Comparison of ENCODE assay signal across 8 mouse cellular contexts in the genomic region with DNA sequence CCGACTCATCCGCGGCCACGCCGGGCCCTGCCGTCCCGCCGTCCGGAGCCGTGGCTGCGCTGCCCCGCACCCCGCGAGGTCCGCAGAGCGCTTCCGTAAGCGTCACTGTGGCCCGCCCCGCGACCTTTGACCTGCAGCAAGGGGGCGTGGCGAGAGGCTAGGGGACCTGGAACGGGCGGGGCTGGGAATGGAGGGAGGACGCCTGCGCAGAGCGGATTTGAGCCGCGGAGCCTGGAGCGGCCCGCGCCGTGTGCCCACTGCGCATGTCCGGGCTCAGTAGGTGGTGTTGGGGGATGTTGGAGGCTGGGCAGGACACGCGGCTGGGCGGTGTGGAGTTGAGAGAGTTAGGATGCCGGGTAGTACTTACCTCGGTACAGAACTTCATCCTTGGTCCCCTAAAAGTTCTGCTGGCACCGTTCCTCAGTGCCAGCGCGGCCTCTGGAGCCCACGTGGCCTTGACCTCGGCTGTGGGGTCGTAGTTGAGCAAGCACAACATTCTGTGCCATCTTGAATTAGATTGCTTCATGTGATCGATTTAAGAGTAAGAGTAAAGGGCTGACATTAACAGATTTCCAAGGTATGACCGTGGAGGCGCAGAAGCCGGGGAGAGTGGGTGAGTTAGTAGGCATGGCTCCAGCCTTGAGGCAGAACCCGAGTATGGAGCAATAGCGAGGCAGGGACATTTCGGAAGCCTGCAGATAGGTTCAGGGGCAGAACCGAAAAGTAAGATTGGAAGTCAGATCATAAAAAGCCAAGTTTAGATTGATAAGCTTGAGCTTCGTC. TPM values are rescaled to one million over a fixed set of nuclear protein-coding genes. Genes with fewer than 3 reads are reported as not detected.
DNase-seq lines count a peak whose midpoint lies in the region; ATAC-seq and TF ChIP-seq lines count a peak whose summit lies in the region.

TSS of gene Otulin (minus strand) at position 93 of the 783 bp plus-strand sequence.

- H3K27me3 ChIP-seq in hindbrain, embryonic 10.5 days (ENCODE audit: insufficient read depth, poor library complexity, severe bottlenecking): no peaks in the 10 kb centered on the region
- H3K27me3 ChIP-seq in lung, postnatal 0 days (replicated peaks; ENCODE audit: insufficient read depth, low read length): no peaks in the 10 kb centered on the region

- H3K4me3 ChIP-seq in hindbrain, embryonic 10.5 days: peak within 1 kb of the TSS; percentile 82
- peak within 1 kb of the TSS; percentile 95 for H3K4me3 ChIP-seq in lung, postnatal 0 days (ENCODE audit: low read depth, low read length)

- peaks cover 24% of the 10 kb centered on the region for H3K4me1 ChIP-seq in hindbrain, embryonic 10.5 days (replicated peaks)
- peaks cover 6% of the 10 kb centered on the region; the same call in 1 of the 2 replicates for H3K4me1 ChIP-seq in lung, postnatal 0 days (ENCODE audit: insufficient read depth, low read depth, low read length)

- H3K36me3 ChIP-seq in hindbrain, embryonic 10.5 days: peaks cover 15% of the 10 kb centered on the region
- H3K36me3 ChIP-seq in lung, postnatal 0 days (ENCODE audit: insufficient read depth, low read length): no peaks in the 10 kb centered on the region

- H3K27ac ChIP-seq in hindbrain, embryonic 10.5 days: peak within 1 kb of the TSS; percentile 91
- H3K27ac ChIP-seq in lung, postnatal 0 days (ENCODE audit: low read length): peak within 1 kb of the TSS; percentile 75

- peak within 1 kb of the TSS; percentile 70 for H3K4me2 ChIP-seq in lung, postnatal 0 days (replicated peaks; ENCODE audit: low read depth, low read length)

- DNase-seq in MN1 (ENCODE audit: low spot score): peak; percentile 96
- peak; percentile 98 for DNase-seq in cerebellum, adult 9-10 months
- DNase-seq in hindbrain, embryonic 10.5 days (ENCODE audit: low spot score): peak; percentile 98
- peak; percentile 98 for DNase-seq in layer of hippocampus, adult 9-11 months
- peak; percentile 98 for DNase-seq in lung, postnatal 0 days (ENCODE audit: low spot score)
- DNase-seq in ovary, postnatal 14 days (ENCODE audit: low spot score): peak; percentile 99
- DNase-seq in thymus, postnatal 14 days: peak; percentile 100

- 6% methylated on average over 56 of the region's 56 CpGs for WGBS in hindbrain, embryonic 10.5 days
- 6% methylated on average over 48 of the region's 56 CpGs for WGBS in lung, postnatal 0 days

- TF ChIP-seq EP300 in lung, postnatal 0 days (IDR thresholded peaks at IDR 0.05): no peak

- no peaks in the 10 kb centered on the region for H3K9me3 ChIP-seq in hindbrain, embryonic 10.5 days
- H3K9me3 ChIP-seq in lung, postnatal 0 days (ENCODE audit: low read length): no peaks in the 10 kb centered on the region

- ATAC-seq in frontal cortex, adult (ENCODE audit: low TSS enrichment): peak; percentile 97
- peak; percentile 99 for ATAC-seq in lung, postnatal 0 days

- TF ChIP-seq CTCF in lung, postnatal 0 days (IDR thresholded peaks at IDR 0.05): peak; percentile 15; the same call in 1 of the 2 replicates

- H3K9ac ChIP-seq in lung, postnatal 0 days (replicated peaks; ENCODE audit: low read depth): peak within 1 kb of the TSS; percentile 77

RNA-seq across cellular contexts. Expression of gene Otulin, which starts in this region (rescaled TPM):
- polyA plus RNA-seq in hindbrain, embryonic 10.5 days (2016; fragmentation: Nextera tagmentation; extraction: Ambion mirVana): 28.1 TPM in 2 replicates
- 26.2 and 29.4 TPM in 2 replicates for polyA plus RNA-seq in lung, postnatal 0 days (2015; fragmentation: Nextera tagmentation; extraction: Ambion mirVana)

Comparison
In these comparisons a context has a peak if more than half of its experiments do, and no peak if none do; other contexts are left out.
1. Peak in every context shown above with its lines: DNase-seq, ATAC-seq, H3K4me3 ChIP-seq and H3K27ac ChIP-seq.